Comparison of ENCODE assay signal across 24 mouse cellular contexts in the genomic region with DNA sequence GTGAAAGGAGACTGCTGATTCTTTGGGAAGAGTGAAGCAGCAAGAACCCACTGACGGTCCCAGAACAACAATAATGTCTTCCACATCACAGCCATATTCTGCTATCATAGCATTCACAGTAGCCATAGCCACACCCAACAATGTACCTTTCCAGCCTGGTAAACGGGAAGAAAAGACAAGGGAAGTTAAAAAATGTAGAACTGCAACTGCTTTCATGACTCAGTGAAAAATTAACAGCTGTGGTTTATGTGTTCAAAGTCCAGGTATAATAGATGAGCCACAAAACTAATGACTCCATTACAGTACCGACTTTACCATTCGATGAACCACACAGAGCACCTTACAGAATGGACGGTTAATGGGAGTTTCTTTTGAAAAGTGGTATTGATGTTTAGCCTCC. TPM values are rescaled to one million over a fixed set of nuclear protein-coding genes. Genes with fewer than 3 reads are reported as not detected.
DNase-seq lines count a peak whose midpoint lies in the region; ATAC-seq and TF ChIP-seq lines count a peak whose summit lies in the region.
"Had no signal": no experiment of that assay in that cellular context is flagged by ENCODE, and none has a peak within 500 bp of the region (broad histone marks: within the 10 kb centered on the region; RNA-seq: fewer than 3 reads in every experiment).

No protein-coding gene starts in this region.

- no peak overlapping the region for H3K4me2 ChIP-seq in intestine, embryonic 15.5 days (replicated peaks)
- no peak overlapping the region for H3K4me2 ChIP-seq in intestine, postnatal 0 days (replicated peaks; ENCODE audit: low read depth)
- H3K4me2 ChIP-seq in stomach, postnatal 0 days (replicated peaks; ENCODE audit: low read depth): no peak overlapping the region
- H3K4me2 ChIP-seq: embryonic facial prominence, embryonic 12.5 days; forebrain, embryonic 13.5 days had no signal

- ATAC-seq in intestine, embryonic 15.5 days: peak; percentile 41; the same call in 1 of the 2 replicates
- peak; percentile 63 for ATAC-seq in intestine, postnatal 0 days
- peak; percentile 53; the same call in 1 of the 2 replicates for ATAC-seq in stomach, postnatal 0 days (ENCODE audit: low FRiP score, low TSS enrichment)
- ATAC-seq: activated CD4-positive, CD25-positive, alpha-beta regulatory T cell, adult 4 months; CD4-positive, CD25-positive, alpha-beta regulatory T cell, adult 4 months; forebrain, embryonic 13.5 days; Patski had no signal

- DNase-seq in kidney, adult 2 months: peak; percentile 52
- DNase-seq in kidney, postnatal 10 days: no peak
- no peak for DNase-seq in stomach, postnatal 0 days (ENCODE audit: low spot score)
- DNase-seq in lung, adult 2 months: no peak
- DNase-seq in layer of hippocampus, adult 11-12 months (ENCODE audit: low spot score): no peak
- DNase-seq: adrenal gland, adult 8-10 months; adrenal gland, postnatal 14 days; adrenal gland, postnatal 36 days; B cell, adult 2 months; cerebellum, adult 11-12 months; cerebellum, adult 2 months; cerebellum, adult 9-10 months; cerebellum, postnatal 10 days; cerebellum, postnatal 25 days had no signal

- H3K4me1 ChIP-seq in kidney, adult 2 months (ENCODE audit: control insufficient read depth, insufficient read depth, low read length): peaks cover 4% of the 10 kb centered on the region; the same call in 1 of the 2 replicates
- no peaks in the 10 kb centered on the region for H3K4me1 ChIP-seq in intestine, embryonic 15.5 days (replicated peaks)
- H3K4me1 ChIP-seq in intestine, postnatal 0 days (replicated peaks; ENCODE audit: control insufficient read depth, insufficient read depth, low read length): no peaks in the 10 kb centered on the region
- H3K4me1 ChIP-seq in stomach, postnatal 0 days (replicated peaks; ENCODE audit: control insufficient read depth, insufficient read depth): no peaks in the 10 kb centered on the region
- peaks cover 2% of the 10 kb centered on the region; the same call in 1 of the 2 replicates for H3K4me1 ChIP-seq in lung, adult 2 months (ENCODE audit: control insufficient read depth, insufficient read depth, low read length)
- H3K4me1 ChIP-seq: forebrain, embryonic 13.5 days had no signal

- H3K4me3 ChIP-seq in kidney, adult 2 months (ENCODE audit: insufficient read depth, low read depth, low read length): no peak overlapping the region
- H3K4me3 ChIP-seq in intestine, embryonic 15.5 days (replicated peaks): no peak overlapping the region
- H3K4me3 ChIP-seq in intestine, postnatal 0 days (ENCODE audit: low read depth, low read length): no peak overlapping the region
- no peak overlapping the region for H3K4me3 ChIP-seq in stomach, postnatal 0 days (ENCODE audit: low read depth, low read length)
- H3K4me3 ChIP-seq in lung, adult 2 months (replicated peaks; ENCODE audit: extremely low read depth, low read depth, low read length): no peak overlapping the region
- H3K4me3 ChIP-seq: embryonic facial prominence, embryonic 10.5 days; embryonic facial prominence, embryonic 12.5 days; forebrain, embryonic 13.5 days had no signal

- H3K36me3 ChIP-seq in kidney, adult 2 months (ENCODE audit: control insufficient read depth, insufficient read depth, low read length): no peaks in the 10 kb centered on the region
- no peaks in the 10 kb centered on the region for H3K36me3 ChIP-seq in intestine, embryonic 15.5 days
- H3K36me3 ChIP-seq in intestine, postnatal 0 days (ENCODE audit: control insufficient read depth, insufficient read depth): peaks cover 6% of the 10 kb centered on the region
- H3K36me3 ChIP-seq in stomach, postnatal 0 days (ENCODE audit: control insufficient read depth, insufficient read depth, low read length): no peaks in the 10 kb centered on the region
- H3K36me3 ChIP-seq: embryonic facial prominence, embryonic 10.5 days; embryonic facial prominence, embryonic 12.5 days; G1E had no signal

- no peak for TF ChIP-seq EP300 in stomach, postnatal 0 days (optimal IDR thresholded peaks at IDR 0.05)

- no peak overlapping the region for H3K9ac ChIP-seq in intestine, embryonic 15.5 days
- no peak overlapping the region for H3K9ac ChIP-seq in intestine, postnatal 0 days (ENCODE audit: low read depth, low read length)
- H3K9ac ChIP-seq in stomach, postnatal 0 days (ENCODE audit: low read length): no peak overlapping the region
- H3K9ac ChIP-seq: embryonic facial prominence, embryonic 12.5 days; forebrain, embryonic 13.5 days had no signal

- H3K9me3 ChIP-seq in intestine, embryonic 15.5 days: no peaks in the 10 kb centered on the region
- no peaks in the 10 kb centered on the region for H3K9me3 ChIP-seq in intestine, postnatal 0 days (ENCODE audit: control insufficient read depth)
- no peaks in the 10 kb centered on the region for H3K9me3 ChIP-seq in stomach, postnatal 0 days (ENCODE audit: control insufficient read depth, low read length)
- H3K9me3 ChIP-seq: embryonic facial prominence, embryonic 10.5 days; embryonic facial prominence, embryonic 12.5 days; forebrain, embryonic 13.5 days had no signal

- no peak for TF ChIP-seq POLR2A in kidney, adult 2 months (IDR thresholded peaks at IDR 0.05; ENCODE audit: low read depth, low read length)
- no peak for TF ChIP-seq POLR2A in lung, adult 2 months (IDR thresholded peaks at IDR 0.05; ENCODE audit: borderline replicate concordance, extremely low read depth, low read depth, low read length)

- H3K27ac ChIP-seq in kidney, adult 2 months (ENCODE audit: insufficient read depth, low read depth, low read length): no peak overlapping the region
- no peak overlapping the region for H3K27ac ChIP-seq in intestine, embryonic 15.5 days
- H3K27ac ChIP-seq in intestine, postnatal 0 days (ENCODE audit: low read depth, low read length): no peak overlapping the region
- no peak overlapping the region for H3K27ac ChIP-seq in stomach, postnatal 0 days (replicated peaks)
- H3K27ac ChIP-seq: embryonic facial prominence, embryonic 10.5 days; embryonic facial prominence, embryonic 12.5 days; forebrain, embryonic 13.5 days had no signal

- WGBS in kidney, adult 2 months: 63% methylated on average over 5 of the region's 5 CpGs
- 77% methylated on average over 5 of the region's 5 CpGs for WGBS in intestine, embryonic 15.5 days
- 48% methylated on average over 5 of the region's 5 CpGs for WGBS in intestine, postnatal 0 days
- 68% methylated on average over 5 of the region's 5 CpGs for WGBS in stomach, postnatal 0 days
- WGBS in lung, adult 2 months: 85% methylated on average over 5 of the region's 5 CpGs

- no peak for TF ChIP-seq CTCF in kidney, adult 2 months (conservative IDR thresholded peaks at IDR 0.05; ENCODE audit: insufficient read depth, insufficient read length, low read depth, low read length)
- TF ChIP-seq CTCF in intestine, postnatal 0 days (IDR thresholded peaks at IDR 0.05; ENCODE audit: low read depth): no peak
- no peak for TF ChIP-seq CTCF in stomach, postnatal 0 days (IDR thresholded peaks at IDR 0.05; ENCODE audit: low read depth)
- TF ChIP-seq CTCF in lung, adult 2 months (IDR thresholded peaks at IDR 0.05; ENCODE audit: insufficient read depth, low read length): no peak

- no peaks in the 10 kb centered on the region for H3K27me3 ChIP-seq in kidney, adult 2 months (replicated peaks; ENCODE audit: control insufficient read depth, insufficient read depth, low read length)
- no peaks in the 10 kb centered on the region for H3K27me3 ChIP-seq in intestine, embryonic 15.5 days (replicated peaks)
- H3K27me3 ChIP-seq in intestine, postnatal 0 days (replicated peaks; ENCODE audit: control insufficient read depth, insufficient read depth, low read length): no peaks in the 10 kb centered on the region
- no peaks in the 10 kb centered on the region for H3K27me3 ChIP-seq in stomach, postnatal 0 days (ENCODE audit: control insufficient read depth, insufficient read depth, low read length)
- H3K27me3 ChIP-seq: CH12.LX; embryonic facial prominence, embryonic 12.5 days; forebrain, embryonic 13.5 days; Patski had no signal

RNA-seq across cellular contexts. Expression of a gene that starts 5.8 kb away (rescaled TPM):
- 0.48 and 0.49 TPM in 2 replicates for polyA plus RNA-seq in kidney, adult 2 months (2012; rRNA removed)
- polyA plus RNA-seq in intestine, embryonic 15.5 days (2015; fragmentation: Nextera tagmentation; extraction: Ambion mirVana): 3.3 and 3.7 TPM in 2 replicates
- polyA plus RNA-seq in intestine, postnatal 0 days (2015; fragmentation: Nextera tagmentation; extraction: Ambion mirVana): 15.0 and 16.5 TPM in 2 replicates
- 7.9 and 9.2 TPM in 2 replicates for polyA plus RNA-seq in stomach, postnatal 0 days (2015; fragmentation: Nextera tagmentation; extraction: Ambion mirVana)
- 1.0 and 1.1 TPM in 2 replicates for polyA plus RNA-seq in lung, adult 2 months (2012; rRNA removed)
- polyA plus RNA-seq: G1E had no signal

RNA-seq across cellular contexts. Expression of a gene that starts 5.9 kb away (rescaled TPM):
- 2.5 and 3.0 TPM in 2 replicates for polyA plus RNA-seq in kidney, adult 2 months (2012; rRNA removed)
- 7.4 and 9.3 TPM in 2 replicates for polyA plus RNA-seq in intestine, embryonic 15.5 days (2015; fragmentation: Nextera tagmentation; extraction: Ambion mirVana)
- 8.1 and 10.3 TPM in 2 replicates for polyA plus RNA-seq in intestine, postnatal 0 days (2015; fragmentation: Nextera tagmentation; extraction: Ambion mirVana)
- 7.7 and 8.5 TPM in 2 replicates for polyA plus RNA-seq in stomach, postnatal 0 days (2015; fragmentation: Nextera tagmentation; extraction: Ambion mirVana)
- 3.5 and 5.6 TPM in 2 replicates for polyA plus RNA-seq in lung, adult 2 months (2012; rRNA removed)
- polyA plus RNA-seq: activated CD4-positive, CD25-positive, alpha-beta regulatory T cell, adult 4 months; G1E had no signal
